Mouse (Mus musculus) embryonic fibroblast, embryonic 13.5 days (primary cell): ENCODE data around the gene Foxa3.

Experiments
- CTCF ChIP-seq: IDR thresholded peaks from 2 replicates; pipeline ENCODE4 v1.5.1; 2011; ENCODE audit warnings: mild to moderate bottlenecking, control low read depth, low read length, moderate library complexity, borderline replicate concordance; ENCODE audit not compliant: insufficient read depth
- POLR2A ChIP-seq: IDR thresholded peaks from 2 replicates; pipeline ENCODE4 v1.6.1; 2011; ENCODE audit warnings: low read depth, mild to moderate bottlenecking, control low read depth, low read length, moderate library complexity

DNA sequence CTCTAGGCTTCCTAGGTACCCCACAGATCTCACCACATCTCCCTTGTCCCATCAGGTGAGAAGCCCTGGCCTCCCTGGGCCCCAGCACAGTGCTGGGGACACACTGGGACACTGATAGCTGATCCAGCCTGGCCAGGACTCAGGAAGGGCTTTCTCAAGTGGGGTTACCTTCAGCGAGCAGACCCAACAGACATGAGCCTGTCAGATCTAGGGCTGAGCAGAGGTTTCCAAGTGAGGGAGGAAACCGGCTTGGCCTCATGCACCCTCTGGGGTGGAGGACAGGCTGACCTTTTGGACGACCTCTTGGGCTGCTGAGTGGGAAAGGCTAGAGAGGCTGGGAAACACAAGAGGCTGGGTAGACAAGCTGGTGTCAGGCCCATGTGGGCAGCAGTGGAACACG is 27.8 kb upstream of the Foxa3 start:
- TF ChIP-seq POLR2A (no peak), CTCF (no peak)
